ENCODE assay signal across 8 mouse cellular contexts in the genomic region with DNA sequence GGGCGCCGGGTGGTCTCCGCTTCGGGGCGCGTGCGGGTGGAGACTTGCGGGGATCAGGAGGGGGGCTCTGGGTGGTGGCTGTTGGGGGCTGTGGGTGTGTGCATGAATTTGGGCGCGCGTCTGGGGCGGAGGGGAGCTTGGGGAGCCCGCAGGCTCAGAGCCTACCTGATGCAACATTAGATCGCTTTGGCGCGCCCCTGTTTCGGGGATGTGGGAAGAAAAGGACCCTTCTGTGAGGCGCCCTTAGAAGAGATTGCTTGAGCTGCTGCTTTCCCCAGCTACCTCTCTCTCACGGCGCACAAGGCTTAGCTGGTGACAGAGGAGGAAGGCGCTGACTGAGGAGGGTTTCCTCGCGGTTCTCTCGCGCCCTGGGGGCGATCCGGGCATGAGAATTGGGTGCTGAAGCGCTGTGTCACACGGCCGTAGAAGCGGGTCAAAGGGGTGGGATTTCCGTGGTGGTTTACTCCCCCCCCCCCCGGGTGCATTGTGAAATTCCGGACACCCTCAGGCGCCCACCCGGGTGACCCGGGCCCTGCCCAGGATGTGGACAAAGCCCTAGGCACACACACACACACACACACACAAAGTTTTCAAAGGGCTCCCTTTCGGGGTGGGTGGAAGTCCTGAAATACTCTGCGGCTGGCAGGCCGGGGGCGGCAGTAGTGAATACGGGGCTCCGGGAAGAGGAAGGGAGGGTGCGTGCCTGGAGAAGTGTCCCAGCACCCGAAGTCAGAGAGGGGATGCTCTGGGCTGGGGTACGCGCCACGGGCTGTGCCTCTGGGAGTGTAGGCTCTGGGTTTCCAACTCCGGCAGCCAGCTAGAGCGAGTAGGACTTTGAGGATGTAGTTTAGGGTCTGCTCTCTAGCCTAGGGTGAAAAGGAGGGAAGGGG. TPM values are rescaled to one million over a fixed set of nuclear protein-coding genes. Genes with fewer than 3 reads are reported as not detected.
A peak's percentile ranks its signal among the peaks of the same experiment; 100 is the strongest.
DNase-seq lines count a peak whose midpoint lies in the region; ATAC-seq and TF ChIP-seq lines count a peak whose summit lies in the region.

No protein-coding gene starts in this region.

- no peaks in the 10 kb centered on the region for H3K27me3 ChIP-seq in heart, embryonic 11.5 days (ENCODE audit: control insufficient read depth, insufficient read depth, low read length)
- H3K27me3 ChIP-seq in lung, embryonic 14.5 days (ENCODE audit: insufficient read depth, low read length): no peaks in the 10 kb centered on the region
- no peaks in the 10 kb centered on the region for H3K27me3 ChIP-seq in neural tube, embryonic 15.5 days (replicated peaks)

- peak overlapping the region; percentile 92 for H3K9ac ChIP-seq in heart, embryonic 11.5 days (ENCODE audit: low read depth, low read length)
- peak overlapping the region; percentile 84 for H3K9ac ChIP-seq in lung, embryonic 14.5 days
- H3K9ac ChIP-seq in neural tube, embryonic 15.5 days (replicated peaks): peak overlapping the region; percentile 87

- peaks cover 35% of the 10 kb centered on the region for H3K4me1 ChIP-seq in heart, embryonic 11.5 days (ENCODE audit: control insufficient read depth, insufficient read depth, low read length)
- peaks cover 14% of the 10 kb centered on the region; the same call in 1 of the 2 replicates for H3K4me1 ChIP-seq in lung, embryonic 14.5 days (ENCODE audit: insufficient read depth)
- peaks cover 56% of the 10 kb centered on the region for H3K4me1 ChIP-seq in neural tube, embryonic 15.5 days

- peak; percentile 48 for ATAC-seq in heart, embryonic 11.5 days (replicated peaks; ENCODE audit: insufficient number of reproducible peaks, low FRiP score, low TSS enrichment)
- ATAC-seq in lung, embryonic 14.5 days (ENCODE audit: insufficient read depth): peak; percentile 40
- peak; percentile 70 for ATAC-seq in neural tube, embryonic 15.5 days (ENCODE audit: low FRiP score)

- WGBS in heart, embryonic 11.5 days (ENCODE audit: insufficient replicate concordance): under 1% methylated on average over 49 of the region's 50 CpGs
- under 1% methylated on average over 50 of the region's 50 CpGs for WGBS in lung, embryonic 14.5 days
- under 1% methylated on average over 48 of the region's 50 CpGs for WGBS in neural tube, embryonic 15.5 days

- DNase-seq in A20 (ENCODE audit: low read depth, low spot score) (peak; percentile 75), NIH3T3 (ENCODE audit: low read depth) (peak; percentile 57)
- DNase-seq in embryo, embryonic 10.5 days (ENCODE audit: low spot score): peak; percentile 70
- peak; percentile 40 to 65 for DNase-seq in kidney, postnatal 25 days
- DNase-seq in lung, embryonic 14.5 days: peak; percentile 67
- peak; percentile 53 to 61 for DNase-seq in thymus, postnatal 36 days

- peak overlapping the region; percentile 85 for H3K27ac ChIP-seq in heart, embryonic 11.5 days (ENCODE audit: low read depth, low read length)
- H3K27ac ChIP-seq in lung, embryonic 14.5 days (ENCODE audit: low read depth): peak overlapping the region; percentile 90
- peak overlapping the region; percentile 97 for H3K27ac ChIP-seq in neural tube, embryonic 15.5 days (replicated peaks)

- peak overlapping the region; percentile 91 for H3K4me3 ChIP-seq in heart, embryonic 11.5 days (ENCODE audit: low read depth, low read length)
- peak overlapping the region; percentile 79 for H3K4me3 ChIP-seq in lung, embryonic 14.5 days (ENCODE audit: low read depth, low read length)
- H3K4me3 ChIP-seq in neural tube, embryonic 15.5 days (replicated peaks): peak overlapping the region; percentile 90

- no peaks in the 10 kb centered on the region for H3K9me3 ChIP-seq in heart, embryonic 11.5 days (replicated peaks; ENCODE audit: control insufficient read depth, low read length)
- no peaks in the 10 kb centered on the region for H3K9me3 ChIP-seq in lung, embryonic 14.5 days (ENCODE audit: low read depth, low read length)
- no peaks in the 10 kb centered on the region for H3K9me3 ChIP-seq in neural tube, embryonic 15.5 days (replicated peaks)

- no peaks in the 10 kb centered on the region for H3K36me3 ChIP-seq in heart, embryonic 11.5 days (ENCODE audit: control insufficient read depth, insufficient read depth, low read length)
- H3K36me3 ChIP-seq in lung, embryonic 14.5 days (ENCODE audit: insufficient read depth): no peaks in the 10 kb centered on the region
- H3K36me3 ChIP-seq in neural tube, embryonic 15.5 days: no peaks in the 10 kb centered on the region

- TF ChIP-seq CTCF in lung, embryonic 14.5 days (IDR thresholded peaks at IDR 0.05; ENCODE audit: low read depth): no peak

- peak overlapping the region; percentile 97 for H3K4me2 ChIP-seq in heart, embryonic 11.5 days
- H3K4me2 ChIP-seq in lung, embryonic 14.5 days: peak overlapping the region; percentile 96
- peak overlapping the region; percentile 90 for H3K4me2 ChIP-seq in neural tube, embryonic 15.5 days

RNA-seq across cellular contexts. Expression of gene Sept11, which starts 0.6 kb away (rescaled TPM):
- polyA plus RNA-seq in heart, embryonic 11.5 days (2014; fragmentation: Nextera tagmentation; extraction: Ambion mirVana): 96.6 and 97.3 TPM in 2 replicates
- polyA plus RNA-seq in lung, embryonic 14.5 days (2014; fragmentation: Nextera tagmentation; extraction: Ambion mirVana): 184 and 186 TPM in 2 replicates
- polyA plus RNA-seq in neural tube, embryonic 15.5 days (2015; fragmentation: Nextera tagmentation; extraction: Ambion mirVana): 134 and 140 TPM in 2 replicates

RNA-seq across cellular contexts. Expression of gene Sowahb, which starts 49.1 kb away (rescaled TPM):
- 0.13 and 0.15 TPM in 2 replicates for polyA plus RNA-seq in heart, embryonic 11.5 days (2014; fragmentation: Nextera tagmentation; extraction: Ambion mirVana)
- 1.8 and 2.0 TPM in 2 replicates for polyA plus RNA-seq in lung, embryonic 14.5 days (2014; fragmentation: Nextera tagmentation; extraction: Ambion mirVana)
- 0.34 TPM in 1 of 2 replicates, not detected in the other for polyA plus RNA-seq in neural tube, embryonic 15.5 days (2015; fragmentation: Nextera tagmentation; extraction: Ambion mirVana)

Comparison
In these comparisons a context has a peak if more than half of its experiments do, and no peak if none do; other contexts are left out.
1. Peak in every context shown above with its lines: DNase-seq, ATAC-seq, H3K4me3 ChIP-seq and H3K27ac ChIP-seq.